Mouse (Mus musculus): ENCODE measurements around the gene Bean1. TPM values are rescaled to one million over a fixed set of nuclear protein-coding genes. Genes with fewer than 3 reads are reported as not detected.

The Bean1 gene
- total and polyA plus RNA-seq, 2 experiments from 2014 or later, result 10.9 to 34.9 TPM

DNA sequence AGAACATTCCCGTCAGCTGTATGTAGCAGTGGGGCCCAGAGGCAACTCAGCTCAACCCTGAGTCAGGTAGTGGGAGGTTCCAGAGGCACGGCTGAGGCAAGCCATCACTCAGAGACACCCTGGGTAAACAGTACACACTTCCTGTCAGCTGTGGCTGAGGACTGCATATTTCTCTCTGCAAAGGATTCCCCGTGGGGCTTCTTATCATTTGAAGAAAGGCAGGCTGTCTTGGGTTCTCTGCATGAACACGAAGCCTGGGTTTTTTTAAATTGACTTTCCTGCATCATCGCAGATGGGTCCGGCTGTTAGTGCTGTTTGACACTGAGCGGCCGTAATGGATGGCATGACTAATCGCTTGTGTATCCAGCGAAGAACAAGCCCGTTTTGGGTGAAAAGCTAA, 21.3 kb downstream of the Bean1 start:
- DNase-seq (ENCODE audit: low spot score) (peak; percentile 49), ATAC-seq (ENCODE audit: low FRiP score) (no peak)
- no peak overlapping the region for H3K4me2 ChIP-seq (ENCODE audit: low read depth, low read length, poor library complexity, severe bottlenecking)
- H3K9me3 ChIP-seq (ENCODE audit: low read length), result 0 out of 2 replicates have a peak, but pooled peaks cover 4% of the 10 kb centered on the region
- H3K4me3 ChIP-seq (ENCODE audit: low read depth, low read length), result no peak overlapping the region
- H3K36me3 ChIP-seq (ENCODE audit: insufficient read depth, low read length), result no peaks in the 10 kb centered on the region
- H3K27ac ChIP-seq (ENCODE audit: low read depth, low read length), result no peak overlapping the region
- no peaks in the 10 kb centered on the region for H3K4me1 ChIP-seq (ENCODE audit: insufficient read depth, low read length)
- 23% methylated on average over 11 of the region's 11 CpGs for WGBS
- TF ChIP-seq CTCF (IDR thresholded peaks at IDR 0.05), result no peak
- H3K27me3 ChIP-seq (ENCODE audit: insufficient read depth, low read length), result no peaks in the 10 kb centered on the region
- H3K9ac ChIP-seq (replicated peaks; ENCODE audit: low read length, poor library complexity, severe bottlenecking), result no peak overlapping the region

DNA sequence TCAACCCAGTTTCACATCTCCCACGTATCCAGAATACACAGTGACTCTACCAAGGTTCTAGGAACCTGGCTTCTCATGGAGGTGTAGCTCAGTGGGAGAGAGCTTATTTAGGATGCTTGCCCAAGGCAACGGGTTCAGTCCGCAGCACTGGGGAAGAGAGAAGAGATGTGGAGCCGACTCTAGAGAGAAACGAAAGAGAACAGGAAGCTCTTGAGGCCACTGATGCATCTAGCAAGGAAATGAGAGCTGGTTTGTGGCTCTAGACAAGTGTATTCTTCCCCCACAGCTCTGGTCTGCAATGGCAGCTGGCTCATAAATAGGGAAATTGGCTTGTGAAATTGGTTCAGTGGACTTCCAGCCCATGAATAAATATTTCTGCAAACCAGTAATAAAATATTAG, 29.6 kb downstream of the Bean1 start:
- no peak overlapping the region for H3K4me3 ChIP-seq (ENCODE audit: low read depth, low read length)
- H3K27ac ChIP-seq (ENCODE audit: low read depth, low read length), result no peak overlapping the region
- ATAC-seq (ENCODE audit: low FRiP score) (no peak), DNase-seq (ENCODE audit: low spot score) (no peak)
- no peaks in the 10 kb centered on the region for H3K9me3 ChIP-seq (ENCODE audit: low read length)
- 0 out of 2 replicates have a peak, but pooled peaks cover 3% of the 10 kb centered on the region for H3K36me3 ChIP-seq (ENCODE audit: insufficient read depth, low read length)
- TF ChIP-seq CTCF (IDR thresholded peaks at IDR 0.05), result no peak
- H3K9ac ChIP-seq (replicated peaks; ENCODE audit: low read length, poor library complexity, severe bottlenecking), result no peak overlapping the region
- 70% methylated on average over 5 of the region's 5 CpGs for WGBS
- H3K4me2 ChIP-seq (ENCODE audit: low read depth, low read length, poor library complexity, severe bottlenecking), result no peak overlapping the region
- H3K4me1 ChIP-seq (ENCODE audit: insufficient read depth, low read length), result no peaks in the 10 kb centered on the region
- H3K27me3 ChIP-seq (ENCODE audit: insufficient read depth, low read length), result no peaks in the 10 kb centered on the region

DNA sequence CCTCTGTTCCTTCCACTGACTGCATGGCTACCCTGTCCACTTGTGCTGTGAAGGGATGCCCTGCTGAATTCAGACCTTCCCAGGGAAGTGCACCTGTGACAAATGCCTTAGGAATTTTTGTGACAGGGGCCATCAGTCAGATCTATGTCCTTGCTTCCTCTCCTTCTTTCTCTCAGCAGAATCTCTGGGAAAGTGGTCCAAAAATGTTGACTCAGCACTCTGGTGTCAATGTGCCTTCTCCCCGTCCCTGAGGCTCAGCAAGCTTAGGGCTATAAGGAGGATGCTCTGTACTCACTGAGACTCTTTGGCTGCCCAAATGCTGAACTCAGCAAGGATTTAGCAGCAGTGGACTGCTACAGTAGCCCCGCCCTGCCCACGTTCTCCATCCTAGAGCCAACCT, 31.4 kb downstream of the Bean1 start:
- no peak overlapping the region for H3K27ac ChIP-seq (ENCODE audit: low read depth, low read length)
- 84% methylated on average over 3 of the region's 3 CpGs for WGBS
- 0 out of 2 replicates have a peak, but pooled peaks cover 3% of the 10 kb centered on the region for H3K36me3 ChIP-seq (ENCODE audit: insufficient read depth, low read length)
- no peaks in the 10 kb centered on the region for H3K9me3 ChIP-seq (ENCODE audit: low read length)
- H3K4me1 ChIP-seq (ENCODE audit: insufficient read depth, low read length), result no peaks in the 10 kb centered on the region
- H3K9ac ChIP-seq (replicated peaks; ENCODE audit: low read length, poor library complexity, severe bottlenecking), result no peak overlapping the region
- H3K4me2 ChIP-seq (ENCODE audit: low read depth, low read length, poor library complexity, severe bottlenecking), result no peak overlapping the region
- TF ChIP-seq CTCF (IDR thresholded peaks at IDR 0.05), result no peak
- ATAC-seq (ENCODE audit: low FRiP score) (no peak), DNase-seq (ENCODE audit: low spot score) (no peak)
- no peaks in the 10 kb centered on the region for H3K27me3 ChIP-seq (ENCODE audit: insufficient read depth, low read length)
- H3K4me3 ChIP-seq (ENCODE audit: low read depth, low read length), result no peak overlapping the region

DNA sequence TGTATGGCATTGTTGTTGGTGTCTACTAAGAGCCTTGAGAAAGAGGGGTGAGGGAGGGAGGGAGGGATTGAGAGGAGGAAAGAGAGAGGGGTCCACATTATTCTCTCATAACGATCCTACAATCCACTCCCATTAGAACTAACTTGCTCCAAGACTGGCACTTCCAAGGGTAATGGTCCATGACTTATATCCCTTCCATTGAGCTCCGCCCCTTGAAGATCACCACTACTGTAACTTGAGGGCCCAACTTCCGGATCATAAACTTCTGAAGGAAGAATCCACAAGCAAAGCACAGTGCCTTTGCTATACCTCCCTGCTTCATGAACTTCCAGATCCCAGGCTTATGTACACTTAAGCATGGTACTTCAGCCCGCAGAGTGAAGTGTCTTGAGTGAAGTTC, 32.1 kb downstream of the Bean1 start:
- no peaks in the 10 kb centered on the region for H3K9me3 ChIP-seq (ENCODE audit: low read length)
- ATAC-seq (ENCODE audit: low FRiP score) (no peak), DNase-seq (ENCODE audit: low spot score) (no peak)
- WGBS, result 92% methylated on average over 4 of the region's 4 CpGs
- H3K9ac ChIP-seq (replicated peaks; ENCODE audit: low read length, poor library complexity, severe bottlenecking), result no peak overlapping the region
- no peaks in the 10 kb centered on the region for H3K4me1 ChIP-seq (ENCODE audit: insufficient read depth, low read length)
- no peak for TF ChIP-seq CTCF (IDR thresholded peaks at IDR 0.05)
- H3K36me3 ChIP-seq (ENCODE audit: insufficient read depth, low read length), result 0 out of 2 replicates have a peak, but pooled peaks cover 3% of the 10 kb centered on the region
- H3K4me3 ChIP-seq (ENCODE audit: low read depth, low read length), result no peak overlapping the region
- H3K4me2 ChIP-seq (ENCODE audit: low read depth, low read length, poor library complexity, severe bottlenecking), result no peak overlapping the region
- no peaks in the 10 kb centered on the region for H3K27me3 ChIP-seq (ENCODE audit: insufficient read depth, low read length)
- no peak overlapping the region for H3K27ac ChIP-seq (ENCODE audit: low read depth, low read length)

DNA sequence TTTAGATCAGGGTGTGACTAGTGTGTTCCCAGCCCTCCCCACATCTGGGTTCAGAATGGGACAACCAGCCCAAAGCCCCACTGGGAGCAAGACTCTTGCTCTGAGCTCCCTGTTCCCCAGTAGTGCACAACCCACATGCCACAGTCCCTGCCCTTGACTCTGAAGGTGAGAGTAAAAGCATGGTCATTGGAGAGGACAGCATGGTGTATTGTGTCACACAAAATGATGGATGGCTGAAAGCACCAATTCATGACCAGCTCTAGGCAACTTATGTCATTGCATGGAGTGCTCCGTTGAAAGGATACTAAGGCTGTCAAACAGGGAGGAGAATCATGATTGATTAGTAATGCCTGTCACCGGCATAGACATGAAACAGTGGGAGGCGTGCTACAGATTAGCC, 35.0 kb downstream of the Bean1 start:
- 49% methylated on average over 3 of the region's 3 CpGs for WGBS
- Histone ChIP-seq H3K9me3 (ENCODE audit: low read length) (no peaks in the 10 kb centered on the region), H3K36me3 (ENCODE audit: insufficient read depth, low read length) (0 out of 2 replicates have a peak, but pooled peaks cover 3% of the 10 kb centered on the region), H3K9ac (replicated peaks; ENCODE audit: low read length, poor library complexity, severe bottlenecking) (no peak overlapping the region), H3K27me3 (ENCODE audit: insufficient read depth, low read length) (no peaks in the 10 kb centered on the region), H3K4me2 (ENCODE audit: low read depth, low read length, poor library complexity, severe bottlenecking) (no peak overlapping the region), H3K4me1 (ENCODE audit: insufficient read depth, low read length) (no peaks in the 10 kb centered on the region), H3K27ac (ENCODE audit: low read depth, low read length) (no peak overlapping the region), H3K4me3 (ENCODE audit: low read depth, low read length) (no peak overlapping the region)
- TF ChIP-seq CTCF (IDR thresholded peaks at IDR 0.05), result no peak
- ATAC-seq (ENCODE audit: low FRiP score) (no peak), DNase-seq (ENCODE audit: low spot score) (no peak)

DNA sequence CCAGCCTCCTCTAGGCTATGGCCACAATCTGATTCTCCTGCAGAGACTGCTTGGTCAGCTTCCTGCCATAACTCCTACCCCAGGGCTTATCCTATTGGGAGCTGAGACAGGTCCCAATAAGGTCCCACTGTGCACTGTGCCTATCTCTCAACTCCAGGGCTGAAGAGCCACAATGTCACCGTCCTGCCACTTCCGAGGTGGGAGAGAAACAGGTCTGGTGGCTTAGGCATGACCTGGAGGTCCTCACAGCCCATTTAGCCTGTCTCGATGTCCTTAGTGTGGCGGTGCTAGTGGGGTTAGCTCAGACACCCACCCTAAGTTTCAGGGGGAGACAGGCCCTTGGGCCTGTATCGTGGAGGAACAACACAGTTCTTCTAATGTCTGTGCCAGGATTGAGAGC, 47.4 kb downstream of the Bean1 start:
- no peak for TF ChIP-seq CTCF (IDR thresholded peaks at IDR 0.05)
- Histone ChIP-seq H3K4me1 (ENCODE audit: insufficient read depth, low read length) (no peaks in the 10 kb centered on the region), H3K27me3 (ENCODE audit: insufficient read depth, low read length) (no peaks in the 10 kb centered on the region), H3K36me3 (ENCODE audit: insufficient read depth, low read length) (no peaks in the 10 kb centered on the region), H3K9ac (replicated peaks; ENCODE audit: low read length, poor library complexity, severe bottlenecking) (no peak overlapping the region), H3K9me3 (ENCODE audit: low read length) (no peaks in the 10 kb centered on the region), H3K4me2 (ENCODE audit: low read depth, low read length, poor library complexity, severe bottlenecking) (no peak overlapping the region), H3K27ac (ENCODE audit: low read depth, low read length) (no peak overlapping the region), H3K4me3 (ENCODE audit: low read depth, low read length) (no peak overlapping the region)
- ATAC-seq (ENCODE audit: low FRiP score) (no peak), DNase-seq (ENCODE audit: low spot score) (no peak)
- 92% methylated on average over 5 of the region's 5 CpGs for WGBS

Data from midbrain, postnatal 0 days (tissue).